Mouse (Mus musculus) bone marrow macrophage, adult 2 months (primary cell): ENCODE data around the gene Hoxd13.

Source experiments
- CTCF ChIP-seq: IDR thresholded peaks from 2 replicates; pipeline ENCODE4 v1.5.1; 2012; ENCODE audit warnings: low read depth, mild to moderate bottlenecking, low read length, moderate library complexity
- POLR2A ChIP-seq: IDR thresholded peaks from 2 replicates; pipeline ENCODE4 v1.6.1; 2012; ENCODE audit warnings: mild to moderate bottlenecking, low read depth, low read length, borderline replicate concordance

DNA sequence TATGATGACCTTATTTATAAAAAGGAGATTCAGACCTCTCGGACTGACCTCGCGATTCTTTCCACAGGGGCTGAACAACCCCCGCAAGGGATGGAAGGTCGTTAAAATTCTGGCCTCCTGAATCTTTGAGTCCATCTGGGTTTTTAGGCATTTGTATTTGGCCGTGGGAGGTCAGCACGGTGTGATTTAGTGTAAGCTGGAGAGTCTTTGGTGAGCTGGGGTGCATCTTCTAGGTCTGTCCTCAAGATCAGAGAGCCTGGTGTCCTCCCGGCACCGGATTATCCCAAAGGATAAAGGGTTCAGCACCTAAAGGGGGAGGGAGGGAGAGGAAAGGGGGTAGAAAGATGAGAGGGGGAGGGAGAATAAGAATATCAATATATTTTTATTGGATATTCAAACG is 35.2 kb downstream of the Hoxd13 start:
- no peak for TF ChIP-seq CTCF
- TF ChIP-seq POLR2A, result no peak
